Mouse (Mus musculus): ENCODE results near the gene Psmd11.
"Not testable (repeated sequence)": the region's sequence is repeated elsewhere in the genome, so short reads cannot be mapped to it uniquely, and the experiment has no call there.

Gene Psmd11

GRCm38 (mm10) chr11:80426029-80426813, 2.2 kb upstream of the Psmd11 start:
- not testable (repeated sequence) for DNase-seq (ENCODE audit: extremely low read depth, low read depth)

DNA sequence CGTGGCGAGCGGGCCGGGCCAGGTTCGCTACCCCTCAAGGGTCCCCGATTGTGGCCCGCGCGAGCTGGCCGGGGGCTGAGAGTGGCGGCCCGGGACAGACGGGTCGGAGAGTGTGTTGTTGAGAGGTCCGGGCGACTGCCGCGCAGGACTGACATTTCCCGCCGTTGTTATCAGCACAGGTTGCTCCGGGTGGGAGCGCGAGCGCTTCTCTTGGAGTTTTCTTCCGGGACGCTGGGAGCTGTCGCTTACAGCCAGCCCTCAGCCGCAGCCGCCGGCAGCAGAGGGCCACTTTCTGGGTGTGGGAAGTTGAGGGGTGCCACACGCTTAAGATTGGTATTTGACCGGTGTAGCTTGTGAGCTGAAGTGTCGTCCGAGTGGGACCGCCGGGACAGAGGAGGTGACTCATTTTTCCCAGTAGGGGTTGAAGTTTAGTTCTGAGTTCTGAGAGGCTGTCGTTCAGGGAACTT, 627 bp downstream of the Psmd11 start:
- DNase-seq (ENCODE audit: extremely low read depth, low read depth), result no peak

GRCm38 (mm10) chr11:80429500-80430166, 1.2 kb downstream of the Psmd11 start:
- DNase-seq (ENCODE audit: extremely low read depth, low read depth), result no peak

DNA sequence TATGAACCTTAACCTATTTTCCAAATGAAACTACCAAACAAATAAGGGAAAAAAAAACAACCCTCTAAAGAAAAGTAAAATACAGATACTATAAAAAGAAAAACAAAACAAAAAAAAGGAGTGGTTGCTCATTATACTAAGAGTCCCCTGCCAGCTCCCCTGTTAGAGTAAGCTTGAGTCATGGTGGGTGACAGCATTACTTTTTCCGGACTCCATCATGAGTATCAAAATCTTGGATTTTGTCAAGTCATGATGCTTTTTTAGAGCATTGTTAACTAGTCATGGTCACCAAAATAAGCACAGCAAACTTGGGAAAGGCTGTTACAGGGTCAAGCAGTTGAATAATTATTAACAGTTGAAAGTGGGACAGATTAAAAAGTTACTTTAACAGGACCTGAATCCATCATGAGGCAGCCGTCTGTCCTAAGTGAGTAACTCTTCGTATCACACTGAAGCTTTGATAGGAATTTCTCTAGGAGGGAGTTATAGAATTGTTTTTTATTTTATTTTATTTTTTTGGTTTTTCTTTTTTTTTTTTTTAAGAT, 2.0 kb downstream of the Psmd11 start:
- DNase-seq (ENCODE audit: extremely low read depth, low read depth), result no peak

DNA sequence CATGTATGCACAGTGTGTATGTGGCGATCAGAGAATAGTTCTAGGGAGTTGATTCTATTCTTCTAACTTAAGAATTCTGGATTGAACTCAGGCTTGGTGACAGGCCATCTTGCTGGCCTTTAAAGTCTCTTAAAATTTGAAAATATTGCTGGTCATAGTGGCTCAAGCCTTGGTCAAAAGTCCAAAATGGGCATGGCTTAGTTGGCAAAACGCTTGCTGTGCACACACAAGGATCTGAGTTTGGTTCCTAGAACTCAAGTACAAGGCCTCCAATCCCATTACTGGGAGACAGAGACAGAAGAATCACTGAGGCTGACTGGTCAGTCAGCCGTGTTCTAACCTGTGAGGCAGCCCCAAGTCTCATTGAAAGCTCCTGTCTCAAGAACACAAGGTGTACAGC, 18.5 kb downstream of the Psmd11 start:
- DNase-seq (ENCODE audit: extremely low read depth, low read depth), result no peak

DNA sequence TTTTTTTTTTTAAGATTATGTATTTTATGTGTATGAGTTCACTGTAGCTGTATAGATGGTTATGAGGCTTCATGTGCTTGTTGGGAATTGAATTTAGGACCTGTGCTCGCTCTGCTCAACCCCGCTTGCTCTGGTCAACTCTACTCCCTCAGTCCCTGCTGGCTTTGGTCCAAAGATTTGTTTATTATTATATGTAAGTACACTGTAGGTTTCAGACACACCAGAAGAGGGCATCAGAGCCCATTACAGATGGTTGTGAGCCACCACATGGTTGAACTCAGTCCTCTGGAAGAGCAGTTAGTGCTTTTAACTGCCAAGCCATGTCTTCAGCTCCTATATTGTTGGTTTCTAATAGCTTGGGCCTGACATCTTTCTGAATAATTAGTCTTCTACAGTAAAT, 21.4 kb downstream of the Psmd11 start:
- DNase-seq (ENCODE audit: extremely low read depth, low read depth), result no peak

DNA sequence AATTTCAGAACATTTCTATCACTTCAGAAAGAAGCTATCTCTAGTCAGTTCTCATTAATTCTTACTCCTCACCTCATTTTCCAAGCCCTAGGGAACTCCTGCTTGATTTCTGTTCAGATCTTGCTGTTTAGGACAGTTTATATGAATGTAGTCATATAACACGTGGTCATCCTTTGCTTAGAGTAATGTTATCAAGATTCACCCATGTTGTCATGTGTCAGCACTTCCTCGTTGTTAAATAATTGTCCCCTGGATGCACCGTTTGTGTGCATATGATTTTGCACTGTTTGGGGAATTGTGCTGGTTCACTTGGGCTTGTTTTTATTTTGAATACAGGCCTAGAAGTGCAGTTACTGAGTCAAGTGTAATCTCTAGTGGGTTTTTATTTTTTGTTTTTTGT, 23.8 kb downstream of the Psmd11 start:
- peak; percentile 41 for DNase-seq (ENCODE audit: extremely low read depth, low read depth)

DNA sequence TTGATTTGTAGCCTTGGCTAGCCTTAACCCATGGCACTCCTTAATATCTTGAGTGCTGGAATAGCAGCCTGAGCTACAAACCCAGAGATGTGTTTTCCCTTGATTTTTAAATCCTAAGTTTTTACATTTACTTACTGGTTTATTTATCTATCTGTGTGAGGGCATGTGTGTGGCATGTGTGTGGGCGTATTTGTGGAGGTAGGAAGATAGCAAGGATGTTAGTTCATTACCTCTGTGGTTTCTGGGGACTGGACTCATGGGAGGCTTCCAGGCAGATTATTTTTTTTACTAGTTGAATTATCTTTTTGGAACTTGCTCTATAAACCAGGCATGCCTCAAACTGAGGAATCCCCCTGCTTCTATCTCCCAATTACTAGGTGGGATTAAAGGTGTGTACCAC, 24.8 kb downstream of the Psmd11 start:
- no peak for DNase-seq (ENCODE audit: extremely low read depth, low read depth)

GRCm38 (mm10) chr11:80463605-80464130, 35.3 kb downstream of the Psmd11 start:
- not testable (repeated sequence) for DNase-seq (ENCODE audit: extremely low read depth, low read depth)

DNA sequence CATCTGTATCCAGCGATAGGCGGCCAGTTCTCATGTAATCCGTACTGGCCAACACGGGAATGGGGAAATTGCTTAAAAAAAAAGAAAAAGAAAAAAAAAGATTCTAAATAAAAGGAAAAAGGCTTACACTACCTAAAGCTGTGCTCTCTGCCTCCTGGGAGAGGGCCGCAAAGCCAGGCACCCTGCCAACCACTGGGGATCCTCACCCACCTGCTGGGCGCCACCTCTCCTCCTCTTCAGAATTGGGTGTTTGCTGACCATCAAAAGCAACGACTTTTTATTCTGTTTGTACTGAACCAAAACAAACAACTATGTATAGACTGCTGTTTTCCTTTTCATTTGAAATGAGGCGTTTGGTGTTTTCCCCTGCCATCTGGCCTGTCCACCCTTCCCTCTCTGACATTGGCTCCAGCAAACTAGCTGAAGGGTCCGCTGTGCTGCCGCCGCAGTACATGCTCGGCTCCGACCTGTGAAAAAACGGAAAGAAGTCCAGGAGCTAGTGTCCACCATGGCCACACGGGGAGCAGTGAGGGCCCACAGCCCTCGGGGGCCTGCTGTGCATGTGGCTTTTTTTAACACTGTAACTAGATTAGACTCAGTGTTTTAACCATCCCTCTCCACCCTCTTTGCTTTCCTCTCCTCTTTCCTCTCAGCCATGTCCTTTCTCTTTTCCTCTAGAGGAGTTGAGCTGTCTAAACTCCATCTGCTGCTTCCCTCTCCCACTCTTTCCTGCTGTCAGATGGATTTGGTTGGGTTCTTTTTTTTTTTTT, 43.6 kb downstream of the Psmd11 start:
- no peak for DNase-seq (ENCODE audit: extremely low read depth, low read depth)

DNA sequence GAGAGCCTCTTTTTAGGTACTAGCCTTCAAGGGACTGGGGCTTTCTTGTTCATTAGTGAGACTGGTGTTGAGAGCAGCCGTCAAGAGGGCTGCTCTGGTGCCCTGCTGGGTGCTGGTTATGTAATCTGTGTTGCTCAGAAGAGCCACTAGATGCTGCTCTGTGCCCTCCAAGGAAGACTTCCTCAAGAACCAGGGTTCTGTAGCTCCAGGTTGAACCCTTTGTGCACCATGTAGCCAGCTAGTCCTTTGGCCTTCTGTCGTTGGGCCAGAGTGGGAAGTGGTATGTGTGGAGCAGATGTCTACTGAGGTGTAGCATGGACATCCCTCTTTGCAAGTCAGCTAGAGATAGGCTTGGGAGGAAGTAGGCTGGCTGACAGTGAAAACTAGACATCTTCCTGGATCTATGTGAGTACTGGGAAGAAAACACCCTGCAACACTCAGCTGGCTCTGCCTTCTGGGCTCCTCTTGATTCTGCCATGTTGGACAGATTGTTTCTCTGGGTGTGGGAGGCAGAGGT, 45.8 kb downstream of the Psmd11 start:
- peak; percentile 39 for DNase-seq (ENCODE audit: extremely low read depth, low read depth)

DNA sequence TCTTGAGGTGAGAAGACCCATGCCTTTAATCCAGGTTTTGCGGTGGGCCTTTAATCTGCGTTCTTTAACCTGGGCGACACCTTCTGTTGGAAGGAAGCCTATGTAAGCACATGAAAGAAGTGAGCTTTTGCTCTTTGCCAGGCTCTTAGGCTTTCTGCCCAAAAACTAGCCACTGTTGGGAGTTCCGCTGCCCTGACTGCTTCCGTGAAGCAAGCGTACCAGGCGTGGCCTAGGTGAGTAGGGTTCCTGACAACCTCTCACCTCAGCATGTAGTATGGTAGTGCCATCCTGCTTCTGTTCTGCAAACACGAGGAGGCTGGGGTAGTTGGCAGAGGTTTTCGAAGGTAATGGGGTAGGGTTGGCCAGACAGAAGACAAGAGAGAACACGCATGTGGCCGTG, 46.4 kb downstream of the Psmd11 start:
- DNase-seq (ENCODE audit: extremely low read depth, low read depth), result no peak

GRCm38 (mm10) chr11:80475544-80475943, 47.1 kb downstream of the Psmd11 start:
- DNase-seq (ENCODE audit: extremely low read depth, low read depth), result no peak

- peak; percentile 25 for DNase-seq (ENCODE audit: extremely low read depth, low read depth)
Observed at GRCm38 (mm10) chr11:80476222-80477189, 48.1 kb downstream of the Psmd11 start, which contains the start of gene Cdk5r1. Cdk5r1 (plus strand) TSS chr11:80477023.

DNA sequence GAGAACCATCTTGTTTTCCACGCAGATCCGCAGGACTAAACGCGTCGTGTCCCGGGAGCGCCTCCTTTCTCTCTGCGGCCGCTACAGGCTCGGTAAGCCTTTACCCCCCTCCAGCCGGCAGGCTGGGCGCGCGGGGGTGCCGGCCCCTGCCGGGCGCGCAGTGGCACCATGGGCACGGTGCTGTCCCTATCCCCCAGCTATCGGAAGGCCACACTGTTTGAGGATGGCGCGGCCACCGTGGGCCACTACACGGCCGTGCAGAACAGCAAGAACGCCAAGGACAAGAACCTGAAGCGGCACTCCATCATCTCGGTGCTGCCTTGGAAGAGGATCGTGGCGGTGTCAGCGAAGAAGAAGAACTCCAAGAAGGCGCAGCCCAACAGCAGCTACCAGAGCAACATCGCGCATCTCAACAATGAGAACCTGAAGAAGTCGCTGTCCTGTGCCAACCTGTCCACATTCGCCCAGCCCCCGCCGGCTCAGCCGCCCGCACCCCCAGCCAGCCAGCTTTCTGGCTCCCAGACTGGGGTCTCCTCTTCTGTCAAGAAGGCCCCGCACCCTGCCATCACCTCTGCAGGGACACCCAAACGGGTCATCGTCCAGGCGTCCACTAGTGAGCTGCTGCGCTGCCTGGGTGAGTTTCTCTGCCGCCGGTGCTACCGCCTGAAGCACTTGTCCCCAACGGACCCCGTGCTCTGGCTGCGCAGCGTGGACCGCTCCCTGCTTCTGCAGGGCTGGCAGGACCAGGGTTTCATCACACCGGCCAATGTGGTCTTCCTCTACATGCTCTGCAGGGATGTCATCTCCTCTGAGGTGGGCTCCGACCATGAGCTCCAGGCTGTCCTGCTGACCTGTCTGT, 49.2 kb downstream of the Psmd11 start:
- DNase-seq (ENCODE audit: extremely low read depth, low read depth), result no peak

- DNase-seq (ENCODE audit: extremely low read depth, low read depth), result no peak
Observed at GRCm38 (mm10) chr11:80478694-80479412, 50.4 kb downstream of the Psmd11 start.

- no peak for DNase-seq (ENCODE audit: extremely low read depth, low read depth)
Observed at GRCm38 (mm10) chr11:80479425-80479824, 51.0 kb downstream of the Psmd11 start.

Measured in MEL-GATA-1-ER (cell line).